Mouse (Mus musculus) testis, adult 2 months (tissue): ENCODE data around the gene Olfr777. TPM values are rescaled to one million over a fixed set of nuclear protein-coding genes. Genes with fewer than 3 reads are reported as not detected.
"Not testable (repeated sequence)": the region's sequence is repeated elsewhere in the genome, so short reads cannot be mapped to it uniquely, and the experiment has no call there.

Source experiments
- H3K27ac ChIP-seq: fragments of 200-500 bp; 2 replicates; pipeline ENCODE4 v1.5.1; 2012; ENCODE audit warnings: low read depth, low read length; ENCODE audit not compliant: control insufficient read depth, insufficient read depth
- H3K27me3 ChIP-seq: fragments of 200-500 bp; 2 replicates; pipeline ENCODE4 v1.6.1; 2012; ENCODE audit warnings: mild to moderate bottlenecking, low read length, moderate library complexity; ENCODE audit not compliant: control insufficient read depth, insufficient read depth
- H3K36me3 ChIP-seq: fragments of 200-500 bp; 2 replicates; pipeline ENCODE4 v1.6.1; 2012; ENCODE audit warnings: mild to moderate bottlenecking, low read length; ENCODE audit not compliant: control insufficient read depth, insufficient read depth
- H3K4me1 ChIP-seq: fragments of 200-500 bp; 2 replicates; pipeline ENCODE4 v1.6.1; 2012; ENCODE audit warnings: low read length; ENCODE audit not compliant: control insufficient read depth, insufficient read depth
- H3K4me3 ChIP-seq: fragments of 200-500 bp; 2 replicates; pipeline ENCODE4 v1.5.1; 2012; ENCODE audit warnings: low read depth, mild to moderate bottlenecking, low read length, moderate library complexity, mixed read lengths; ENCODE audit not compliant: control insufficient read depth
- CTCF ChIP-seq: fragments of 200-500 bp; IDR thresholded peaks from 2 replicates; pipeline ENCODE4 v1.5.1; 2012; ENCODE audit warnings: low read depth, mild to moderate bottlenecking, inconsistent platforms, low read length, moderate library complexity; ENCODE audit not compliant: control insufficient read depth, insufficient read depth, insufficient replicate concordance
- POLR2A ChIP-seq: fragments of 200-500 bp; IDR thresholded peaks from 2 replicates; pipeline ENCODE4 v1.6.1; 2012; ENCODE audit warnings: low read depth, mild to moderate bottlenecking, inconsistent platforms, low read length, moderate library complexity; ENCODE audit not compliant: control insufficient read depth
- polyA plus RNA-seq: library from polyadenylated mRNA; depleted of rRNA; stranded (reverse); fragments of >200 nt; gene quantifications from 2 replicates; pipeline ENCODE4 v1.2.3, GENCODE M21; 2012; rRNA removed

The Olfr777 gene
- polyA plus RNA-seq = not detected in 2 replicates

- H3K27me3 ChIP-seq = no peaks in the 10 kb centered on the region
- H3K27ac ChIP-seq = no peak within 1 kb of the TSS
- no peaks in the 10 kb centered on the region for H3K36me3 ChIP-seq
- no peaks in the 10 kb centered on the region for H3K4me1 ChIP-seq
- no peak within 1 kb of the TSS for H3K4me3 ChIP-seq
- TF ChIP-seq CTCF (no peak), POLR2A (no peak)
These were observed at the start of gene Olfr777 for GRCm38 (mm10) chr10:129271081-129271535. Gene Olfr777, minus strand, starts transcription at chr10:129271485.

GRCm38 (mm10) chr10:129317817-129318216 is 46.5 kb upstream of the Olfr777 start, which contains the start of gene Olfr780:
Gene Olfr780, plus strand, starts transcription at chr10:129318117.
- Histone ChIP-seq H3K27me3 (no peaks in the 10 kb centered on the region), H3K27ac (no peak within 1 kb of the TSS), H3K4me1 (no peaks in the 10 kb centered on the region), H3K36me3 (no peaks in the 10 kb centered on the region), H3K4me3 (no peak within 1 kb of the TSS)
- TF ChIP-seq CTCF (no peak), POLR2A (no peak)

GRCm38 (mm10) chr10:129313521-129313920 is 42.2 kb upstream of the Olfr777 start:
- not testable (repeated sequence) for H3K27ac ChIP-seq, H3K27me3 ChIP-seq, H3K4me3 ChIP-seq, H3K4me1 ChIP-seq, H3K36me3 ChIP-seq

GRCm38 (mm10) chr10:129312973-129313372 is 41.7 kb upstream of the Olfr777 start:
- not testable (repeated sequence) for H3K27ac ChIP-seq, H3K36me3 ChIP-seq, H3K27me3 ChIP-seq, H3K4me3 ChIP-seq, H3K4me1 ChIP-seq

GRCm38 (mm10) chr10:129258827-129259226 is 12.5 kb downstream of the Olfr777 start, which contains the start of gene Olfr776:
Gene Olfr776, plus strand, starts transcription at chr10:129259127.
- TF ChIP-seq CTCF = no peak
- no peak for TF ChIP-seq POLR2A
- H3K4me3 ChIP-seq = no peak within 1 kb of the TSS
- H3K27me3 ChIP-seq = no peaks in the 10 kb centered on the region
- no peaks in the 10 kb centered on the region for H3K4me1 ChIP-seq
- no peak within 1 kb of the TSS for H3K27ac ChIP-seq
- no peaks in the 10 kb centered on the region for H3K36me3 ChIP-seq

- Histone ChIP-seq H3K4me1 (no peaks in the 10 kb centered on the region), H3K27me3 (no peaks in the 10 kb centered on the region), H3K36me3 (no peaks in the 10 kb centered on the region), H3K27ac (no peak within 1 kb of the TSS), H3K4me3 (no peak within 1 kb of the TSS)
- TF ChIP-seq POLR2A (no peak), CTCF (no peak)
These were observed 23.2 kb downstream of the Olfr777 start, which contains the start of gene Olfr775 for GRCm38 (mm10) chr10:129248112-129248511. Gene Olfr775, plus strand, starts transcription at chr10:129248412.

GRCm38 (mm10) chr10:129235904-129236303 is 35.4 kb downstream of the Olfr777 start, which contains the start of gene Olfr774:
Gene Olfr774, plus strand, starts transcription at chr10:129236204.
- TF ChIP-seq CTCF = no peak
- no peak for TF ChIP-seq POLR2A
- Histone ChIP-seq H3K4me3 (no peak within 1 kb of the TSS), H3K27me3 (no peaks in the 10 kb centered on the region), H3K4me1 (no peaks in the 10 kb centered on the region), H3K27ac (no peak within 1 kb of the TSS), H3K36me3 (no peaks in the 10 kb centered on the region)

- Histone ChIP-seq H3K36me3 (no peaks in the 10 kb centered on the region), H3K4me3 (no peak overlapping the region), H3K4me1 (peaks cover 3% of the 10 kb centered on the region), H3K27me3 (no peaks in the 10 kb centered on the region), H3K27ac (no peak overlapping the region)
- TF ChIP-seq CTCF (no peak), POLR2A (no peak)
These were observed 40.5 kb downstream of the Olfr777 start for GRCm38 (mm10) chr10:129230737-129231136.

Other genes with a start within 250 kb of the Olfr777 start
- 0.04 TPM in 1 of 2 replicates, not detected in the other for gene Olfr764-ps1, start 231.6 kb downstream of the Olfr777 start, polyA plus RNA-seq
- not detected in 2 replicates for gene Olfr765, start 221.5 kb downstream of the Olfr777 start, polyA plus RNA-seq
- not detected in 2 replicates for gene Olfr766-ps1, start 202.5 kb downstream of the Olfr777 start, polyA plus RNA-seq
- not detected in 2 replicates for gene Olfr767, start 188.6 kb downstream of the Olfr777 start, polyA plus RNA-seq
- not detected in 2 replicates for gene Olfr768, start 172.1 kb downstream of the Olfr777 start, polyA plus RNA-seq
- gene Olfr769, start 153.6 kb downstream of the Olfr777 start, polyA plus RNA-seq = not detected in 2 replicates
- not detected in 2 replicates for gene Olfr770, start 132.5 kb downstream of the Olfr777 start, polyA plus RNA-seq
- gene Olfr771, start 106.7 kb downstream of the Olfr777 start, polyA plus RNA-seq = not detected in 2 replicates
- gene Olfr772, start 93.6 kb downstream of the Olfr777 start, polyA plus RNA-seq = not detected in 2 replicates
- not detected in 2 replicates for gene Olfr773, start 84.1 kb downstream of the Olfr777 start, polyA plus RNA-seq
- not detected in 2 replicates for gene Olfr774, start 35.3 kb downstream of the Olfr777 start, polyA plus RNA-seq
- not detected in 2 replicates for gene Olfr775, start 23.1 kb downstream of the Olfr777 start, polyA plus RNA-seq
- not detected in 2 replicates for gene Olfr776, start 12.4 kb downstream of the Olfr777 start, polyA plus RNA-seq
- not detected in 2 replicates for gene Olfr780, start 46.6 kb upstream of the Olfr777 start, polyA plus RNA-seq
- not detected in 2 replicates for gene Olfr781, start 57.4 kb upstream of the Olfr777 start, polyA plus RNA-seq
- not detected in 2 replicates for gene Olfr782, start 77.4 kb upstream of the Olfr777 start, polyA plus RNA-seq
- gene Olfr784, start 112.6 kb upstream of the Olfr777 start, polyA plus RNA-seq = 0.07 TPM in 2 replicates
- gene Olfr785, start 133.9 kb upstream of the Olfr777 start, polyA plus RNA-seq = not detected in 2 replicates
- gene Olfr786, start 155.8 kb upstream of the Olfr777 start, polyA plus RNA-seq = not detected in 2 replicates
- gene Olfr787, start 190.4 kb upstream of the Olfr777 start, polyA plus RNA-seq = 1.5 TPM in 2 replicates
- gene Olfr788, start 199.5 kb upstream of the Olfr777 start, polyA plus RNA-seq = 0.53 and 0.57 TPM in 2 replicates
- 0.05 TPM in 1 of 2 replicates, not detected in the other for gene Olfr789, start 213.3 kb upstream of the Olfr777 start, polyA plus RNA-seq
- 0.29 TPM in 1 of 2 replicates, not detected in the other for gene Olfr790, start 227.0 kb upstream of the Olfr777 start, polyA plus RNA-seq